Mouse (Mus musculus) MEL (cell line): ENCODE data around the gene Sdc1. TPM values are rescaled to one million over a fixed set of nuclear protein-coding genes. Genes with fewer than 3 reads are reported as not detected.

Experiments
- DNase-seq: peaks from one replicate; pipeline ENCODE4 v3.0.0; 2011; ENCODE audit warnings: low read depth, low spot score
- H3K27ac ChIP-seq: 2 replicates; pipeline ENCODE4 v1.5.1; 2012; ENCODE audit warnings: low read depth, mild to moderate bottlenecking, control low read depth, low read length, moderate library complexity; ENCODE audit not compliant: control insufficient read depth
- H3K27me3 ChIP-seq, 2 experiments: fragments of 150-350 bp in 1 of 2; sonication (generic) in 1 of 2; 2 replicates each; pipeline ENCODE4 v1.6.1; 2012; ENCODE audit warnings: low read length in 2 of 2, mild to moderate bottlenecking in 2 of 2, improper control_type of control experiment in 1 of 2, moderate library complexity in 1 of 2; ENCODE audit not compliant: insufficient read depth in 2 of 2, control insufficient read depth in 1 of 2
- H3K36me3 ChIP-seq, 2 experiments: 2 replicates each; pipeline ENCODE4 v1.6.1; 2012 to 2014; ENCODE audit warnings: low read length in 2 of 2, improper control_type of control experiment in 1 of 2, inconsistent platforms in 1 of 2, mild to moderate bottlenecking in 1 of 2; ENCODE audit not compliant: insufficient read depth in 2 of 2, control insufficient read depth in 1 of 2
- H3K4me1 ChIP-seq, 2 experiments: fragments of 150-350 bp in 1 of 2; sonication (generic) in 1 of 2; 2 replicates each; pipeline ENCODE4 v1.6.1; 2012; ENCODE audit warnings: low read length in 2 of 2, improper control_type of control experiment in 1 of 2, mild to moderate bottlenecking in 1 of 2; ENCODE audit not compliant: insufficient read depth in 2 of 2, control insufficient read depth in 1 of 2
- H3K4me3 ChIP-seq, 2 experiments: fragments of 150-350 bp in 1 of 2; sonication (generic) in 1 of 2; 2 replicates each; pipeline ENCODE4 v1.5.1; 2012; ENCODE audit warnings: low read depth in 2 of 2, low read length in 2 of 2, mild to moderate bottlenecking in 2 of 2, moderate library complexity in 2 of 2, control low read depth in 1 of 2, improper control_type of control experiment in 1 of 2; ENCODE audit not compliant: control insufficient read depth in 1 of 2, insufficient read depth in 1 of 2
- H3K79me2 ChIP-seq: 2 replicates; pipeline ENCODE4 v1.6.1; 2012; ENCODE audit warnings: mild to moderate bottlenecking, low read length, moderate library complexity; ENCODE audit not compliant: control insufficient read depth, poor library complexity, insufficient read depth
- H3K9ac ChIP-seq: 2 replicates; pipeline ENCODE4 v1.6.1; 2012; ENCODE audit warnings: low read depth, mild to moderate bottlenecking, control low read depth, low read length, moderate library complexity; ENCODE audit not compliant: control insufficient read depth, poor library complexity, severe bottlenecking
- H3K9me3 ChIP-seq: fragments of 150-350 bp; sonication (generic); replicated peaks from 2 replicates; pipeline ENCODE4 v1.6.1; 2012; ENCODE audit warnings: mild to moderate bottlenecking, low read length, improper control_type of control experiment, moderate library complexity; ENCODE audit not compliant: insufficient read depth
- BHLHE40 ChIP-seq: IDR thresholded peaks from 2 replicates; pipeline ENCODE4 v1.6.1; 2012; ENCODE audit warnings: low read depth, mild to moderate bottlenecking, inconsistent platforms, low read length, improper control_type of control experiment, borderline replicate concordance
- CHD1 ChIP-seq: IDR thresholded peaks from 2 replicates; pipeline ENCODE4 v1.6.1; 2012; ENCODE audit warnings: low read depth, mild to moderate bottlenecking, inconsistent platforms, low read length, improper control_type of control experiment
- CHD2 ChIP-seq: IDR thresholded peaks from 2 replicates; pipeline ENCODE4 v1.6.1; 2011; ENCODE audit warnings: low read length, improper control_type of control experiment
- CTCF ChIP-seq, 3 experiments: IDR thresholded peaks in 2 of 3; conservative IDR thresholded peaks in 1 of 3; 2 replicates each; pipeline ENCODE4 v1.5.1; 2011 to 2012; ENCODE audit warnings: low read length in 3 of 3, low read depth in 2 of 3, mild to moderate bottlenecking in 2 of 3, improper control_type of control experiment in 1 of 3, inconsistent platforms in 1 of 3, mixed read lengths in 1 of 3, moderate library complexity in 1 of 3; ENCODE audit not compliant: control insufficient read depth in 1 of 3, insufficient read depth in 1 of 3, poor library complexity in 1 of 3, severe bottlenecking in 1 of 3
- E2F4 ChIP-seq: IDR thresholded peaks from 2 replicates; pipeline ENCODE4 v1.6.1; 2011; ENCODE audit warnings: low read depth, low read length, improper control_type of control experiment, borderline replicate concordance
- ELF1 ChIP-seq: IDR thresholded peaks from 2 replicates; pipeline ENCODE4 v1.6.1; 2014; ENCODE audit warnings: low read depth, mild to moderate bottlenecking, inconsistent platforms, low read length, improper control_type of control experiment, moderate library complexity
- EP300 ChIP-seq, 2 experiments: IDR thresholded peaks; 2 replicates each; pipeline ENCODE4 v1.6.1; 2011; ENCODE audit warnings: improper control_type of control experiment in 2 of 2, low read length in 2 of 2, low read depth in 1 of 2, mild to moderate bottlenecking in 1 of 2
- ETS1 ChIP-seq: IDR thresholded peaks from 2 replicates; pipeline ENCODE4 v1.6.1; 2012; ENCODE audit warnings: low read depth, mild to moderate bottlenecking, inconsistent platforms, low read length, improper control_type of control experiment, moderate library complexity
- HCFC1 ChIP-seq: IDR thresholded peaks from 2 replicates; pipeline ENCODE4 v1.6.1; 2012; ENCODE audit warnings: low read depth, mild to moderate bottlenecking, inconsistent platforms, low read length, improper control_type of control experiment, moderate library complexity
- MAX ChIP-seq: IDR thresholded peaks from 2 replicates; pipeline ENCODE4 v1.6.1; 2011; ENCODE audit warnings: low read length, improper control_type of control experiment
- MAZ ChIP-seq: IDR thresholded peaks from 2 replicates; pipeline ENCODE4 v1.6.1; 2012; ENCODE audit warnings: low read depth, mild to moderate bottlenecking, inconsistent platforms, low read length, improper control_type of control experiment
- MXI1 ChIP-seq: IDR thresholded peaks from 2 replicates; pipeline ENCODE4 v1.6.1; 2011; ENCODE audit warnings: mild to moderate bottlenecking, low read depth, low read length, improper control_type of control experiment
- MYB ChIP-seq: IDR thresholded peaks from 2 replicates; pipeline ENCODE4 v1.6.1; 2011; ENCODE audit warnings: mild to moderate bottlenecking, low read depth, low read length, improper control_type of control experiment
- NELFE ChIP-seq: IDR thresholded peaks from 2 replicates; pipeline ENCODE4 v1.6.1; 2011; ENCODE audit warnings: low read depth, low read length, improper control_type of control experiment
- NRF1 ChIP-seq: IDR thresholded peaks from 2 replicates; pipeline ENCODE4 v1.6.1; 2014; ENCODE audit warnings: low read depth, mild to moderate bottlenecking, inconsistent platforms, low read length, improper control_type of control experiment, moderate library complexity; ENCODE audit not compliant: poor library complexity, insufficient read depth, severe bottlenecking
- POLR2A ChIP-seq, 2 experiments: IDR thresholded peaks; 2 replicates each; pipeline ENCODE4 v1.6.1; 2011 to 2012; ENCODE audit warnings: low read length in 2 of 2, mild to moderate bottlenecking in 2 of 2, control low read depth in 1 of 2, improper control_type of control experiment in 1 of 2, low read depth in 1 of 2, moderate library complexity in 1 of 2; ENCODE audit not compliant: control insufficient read depth in 1 of 2, insufficient read depth in 1 of 2, poor library complexity in 1 of 2
- POLR2AphosphoS5 ChIP-seq: IDR thresholded peaks from 2 replicates; pipeline ENCODE4 v1.6.1; 2012; ENCODE audit warnings: low read depth, borderline replicate concordance, mild to moderate bottlenecking, inconsistent platforms, low read length, moderate library complexity, mixed read lengths
- RCOR1 ChIP-seq: IDR thresholded peaks from 2 replicates; pipeline ENCODE4 v1.6.1; 2012; ENCODE audit warnings: low read depth, mild to moderate bottlenecking, inconsistent platforms, low read length, improper control_type of control experiment
- SIN3A ChIP-seq: IDR thresholded peaks from 2 replicates; pipeline ENCODE4 v1.6.1; 2012; ENCODE audit warnings: low read length, improper control_type of control experiment, inconsistent platforms
- TAL1 ChIP-seq: IDR thresholded peaks from 2 replicates; pipeline ENCODE4 v1.6.1; 2012; ENCODE audit warnings: mild to moderate bottlenecking, inconsistent platforms, low read length, moderate library complexity, mixed read lengths
- TBP ChIP-seq: IDR thresholded peaks from 2 replicates; pipeline ENCODE4 v1.8.0; 2011; ENCODE audit warnings: low read depth, low read length, improper control_type of control experiment
- UBTF ChIP-seq: IDR thresholded peaks from 2 replicates; pipeline ENCODE4 v1.6.1; 2012; ENCODE audit warnings: low read depth, mild to moderate bottlenecking, inconsistent platforms, low read length, improper control_type of control experiment, moderate library complexity, borderline replicate concordance; ENCODE audit not compliant: insufficient read depth
- USF1 ChIP-seq: IDR thresholded peaks from 2 replicates; pipeline ENCODE4 v1.6.1; 2014; ENCODE audit warnings: low read depth, mild to moderate bottlenecking, inconsistent platforms, low read length, improper control_type of control experiment, moderate library complexity
- ZKSCAN1 ChIP-seq: IDR thresholded peaks from 2 replicates; pipeline ENCODE4 v1.6.1; 2012; ENCODE audit warnings: low read depth, mild to moderate bottlenecking, inconsistent platforms, low read length, improper control_type of control experiment, moderate library complexity
- ZMIZ1 ChIP-seq: IDR thresholded peaks from 2 replicates; pipeline ENCODE4 v1.6.1; 2012; ENCODE audit warnings: low read depth, mild to moderate bottlenecking, inconsistent platforms, low read length, improper control_type of control experiment, moderate library complexity
- ZNF384 ChIP-seq: IDR thresholded peaks from 2 replicates; pipeline ENCODE4 v1.6.1; 2012; ENCODE audit warnings: low read depth, mild to moderate bottlenecking, inconsistent platforms, low read length, improper control_type of control experiment
- polyA plus RNA-seq, 2 experiments: library from polyadenylated mRNA; stranded (reverse) in 1 of 2; unstranded in 1 of 2; fragments of >175 nt in 1 of 2; fragments of >200 nt in 1 of 2; gene quantifications; 2 replicates each; pipeline versions ENCODE4 v1.2.1 to v1.2.4; 2012; ENCODE audit warnings: low replicate concordance in 2 of 2, low read depth in 1 of 2; ENCODE audit not compliant: insufficient read length in 2 of 2, insufficient read depth in 1 of 2, missing spikeins in 1 of 2
- total RNA-seq: library from RNA; depleted of rRNA; stranded (reverse); fragments of 300-350 nt; gene quantifications from 2 replicates; pipeline ENCODE4 v1.2.3, GENCODE M21; 2012

The Sdc1 gene
- total and polyA plus RNA-seq, 3 experiments = 32.3 to 33.6 TPM; not detected in 1

GRCm38 (mm10) chr12:8770946-8771843 lies at the start of gene Sdc1 (continued):
- TF ChIP-seq POLR2A (IDR thresholded peaks at IDR 0.05; ENCODE audit: control insufficient read depth in 1 of 2, insufficient read depth in 1 of 2, low read depth in 1 of 2, low read length in 2 of 2, poor library complexity in 1 of 2) = peak; percentile 51 to 90; a peak in 3 of 4 replicates
- peak; percentile 63 for TF ChIP-seq TBP
- TF ChIP-seq NRF1 = peak; percentile 36; the same call in 1 of the 2 replicates
- TF ChIP-seq MAX = peak; percentile 81
- TF ChIP-seq CHD1 = no peak

- TF ChIP-seq ZNF384 = no peak
- TF ChIP-seq EP300 (IDR thresholded peaks at IDR 0.05; ENCODE audit: low read depth in 1 of 2, low read length in 2 of 2) = no peak
- no peak for TF ChIP-seq MAZ
- no peak for TF ChIP-seq E2F4
- TF ChIP-seq HCFC1 = no peak
- TF ChIP-seq ELF1 = no peak
- no peak for TF ChIP-seq CHD1
- TF ChIP-seq CTCF (IDR thresholded peaks at IDR 0.05 in 2 of 3, conservative IDR thresholded peaks at IDR 0.05 in 1 of 3; ENCODE audit: control insufficient read depth in 1 of 3, insufficient read depth in 1 of 3, low read depth in 2 of 3, low read length in 3 of 3, poor library complexity in 1 of 3, severe bottlenecking in 1 of 3) = peak in 2 of 3 experiments; percentile 3 to 25; a peak in 2 of 6 replicates
- TF ChIP-seq MXI1 = no peak
Measured at GRCm38 (mm10) chr12:8726890-8727289, 44.2 kb upstream of the Sdc1 start.

GRCm38 (mm10) chr12:8728739-8729138 lies 42.4 kb upstream of the Sdc1 start:
- no peaks in the 10 kb centered on the region; the same call in 1 of the 2 replicates for H3K79me2 ChIP-seq
- H3K27ac ChIP-seq = no peak overlapping the region
- H3K27me3 ChIP-seq = no peaks in the 10 kb centered on the region
- H3K9me3 ChIP-seq = no peaks in the 10 kb centered on the region
- H3K9ac ChIP-seq = no peak overlapping the region
- no peak for DNase-seq
- H3K4me3 ChIP-seq = no peak overlapping the region
- peaks cover 0 to 69% of the 10 kb centered on the region in 2 experiments for H3K36me3 ChIP-seq
- no peaks in the 10 kb centered on the region for H3K4me1 ChIP-seq
- TF ChIP-seq POLR2AphosphoS5 (no peak), MAX (no peak), ZKSCAN1 (no peak), MXI1 (no peak), UBTF (no peak), USF1 (no peak), EP300 (IDR thresholded peaks at IDR 0.05; ENCODE audit: low read depth in 1 of 2, low read length in 2 of 2) (no peak), ZNF384 (no peak), ZMIZ1 (no peak), TAL1 (no peak), RCOR1 (no peak), CHD2 (no peak), BHLHE40 (no peak), CTCF (IDR thresholded peaks at IDR 0.05 in 2 of 3, conservative IDR thresholded peaks at IDR 0.05 in 1 of 3; ENCODE audit: control insufficient read depth in 1 of 3, insufficient read depth in 1 of 3, low read depth in 2 of 3, low read length in 3 of 3, poor library complexity in 1 of 3, severe bottlenecking in 1 of 3) (no peak), NRF1 (no peak), MYB (no peak), ETS1 (no peak), SIN3A (no peak), NELFE (no peak)

More at GRCm38 (mm10) chr12:8726890-8727289, 44.2 kb upstream of the Sdc1 start:
- Histone ChIP-seq H3K79me2 (no peaks in the 10 kb centered on the region; the same call in 1 of the 2 replicates), H3K4me3 (no peak overlapping the region), H3K27ac (no peak overlapping the region), H3K9me3 (no peaks in the 10 kb centered on the region), H3K27me3 (no peaks in the 10 kb centered on the region), H3K9ac (no peak overlapping the region), H3K4me1 (no peaks in the 10 kb centered on the region), H3K36me3 (peaks cover 0 to 70% of the 10 kb centered on the region in 2 experiments)
- DNase-seq = no peak
